8 mouse cellular contexts compared by ENCODE assay signal in the genomic region with DNA sequence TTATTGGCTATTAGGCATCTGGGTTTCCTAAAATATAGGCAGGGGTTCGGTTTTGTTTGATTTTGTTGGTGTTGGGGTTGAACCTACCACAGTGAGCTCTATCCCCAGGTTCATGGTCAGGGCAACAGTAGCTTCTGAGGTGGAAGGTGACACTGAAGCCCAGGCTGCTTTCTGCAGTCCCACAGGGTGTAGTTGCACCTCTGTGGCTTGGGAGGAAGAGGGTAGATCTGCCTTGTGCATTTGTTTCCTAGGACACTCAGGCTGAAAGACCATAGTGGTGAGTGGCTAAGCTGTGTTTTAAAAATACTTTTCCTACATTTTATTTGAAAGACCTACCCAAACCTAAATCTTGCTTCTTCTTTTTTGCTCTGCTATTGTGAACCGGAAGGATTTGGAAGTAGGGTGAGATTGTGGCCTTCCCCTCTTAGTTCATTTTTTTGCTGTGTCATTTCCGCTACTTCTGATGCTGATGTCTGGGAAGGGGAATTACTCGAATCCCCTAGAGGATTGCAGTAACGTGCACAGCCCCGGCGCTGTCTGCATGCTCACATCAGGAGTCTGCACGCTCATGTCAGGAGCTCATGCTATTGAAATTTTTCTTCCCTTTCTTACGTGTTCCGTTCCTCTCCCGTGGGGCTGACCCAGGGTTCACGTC.
DNase-seq lines count a peak whose midpoint lies in the region; ATAC-seq and TF ChIP-seq lines count a peak whose summit lies in the region.

No protein-coding gene starts in this region.

- peak overlapping the region; percentile 29; the same call in 1 of the 2 replicates for H3K4me2 ChIP-seq in forebrain, embryonic 15.5 days (replicated peaks)
- peak overlapping the region; percentile 39 for H3K4me2 ChIP-seq in hindbrain, embryonic 12.5 days (replicated peaks)
- no peak overlapping the region for H3K4me2 ChIP-seq in lung, postnatal 0 days (replicated peaks; ENCODE audit: low read depth, low read length)
- peak overlapping the region; percentile 23; the same call in 1 of the 2 replicates for H3K4me2 ChIP-seq in stomach, embryonic 15.5 days

- no peak for TF ChIP-seq EP300 in lung, postnatal 0 days (IDR thresholded peaks at IDR 0.05)

- H3K9me3 ChIP-seq in forebrain, embryonic 15.5 days = no peaks in the 10 kb centered on the region
- H3K9me3 ChIP-seq in hindbrain, embryonic 12.5 days (replicated peaks) = no peaks in the 10 kb centered on the region
- H3K9me3 ChIP-seq in lung, postnatal 0 days (ENCODE audit: low read length) = no peaks in the 10 kb centered on the region
- no peaks in the 10 kb centered on the region for H3K9me3 ChIP-seq in stomach, embryonic 15.5 days

- DNase-seq in spleen, adult 2 months (ENCODE audit: low read depth in 1 of 2, low spot score in 2 of 2) = no peak
- no peak for DNase-seq in spleen, adult 18-20 months
- DNase-seq in lung, postnatal 0 days (ENCODE audit: low spot score) = peak; percentile 22
- DNase-seq in left cerebral cortex, adult 2 months (ENCODE audit: extremely low spot score in 1 of 2, low spot score in 2 of 2) = no peak
- no peak for DNase-seq in cerebellum, adult 9-10 months

- H3K27ac ChIP-seq in spleen, adult 2 months (ENCODE audit: insufficient read depth, low read length) = peak overlapping the region; percentile 35; the same call in 1 of the 2 replicates
- peak overlapping the region; percentile 13 for H3K27ac ChIP-seq in forebrain, embryonic 15.5 days (replicated peaks)
- peak overlapping the region; percentile 82 for H3K27ac ChIP-seq in hindbrain, embryonic 12.5 days
- H3K27ac ChIP-seq in lung, postnatal 0 days (ENCODE audit: low read length) = no peak overlapping the region
- peak overlapping the region; percentile 23; the same call in 1 of the 2 replicates for H3K27ac ChIP-seq in stomach, embryonic 15.5 days
- H3K27ac ChIP-seq in left cerebral cortex, adult 2 months = no peak overlapping the region

- H3K36me3 ChIP-seq in spleen, adult 2 months (ENCODE audit: control insufficient read depth, insufficient read depth, low read length) = no peaks in the 10 kb centered on the region
- H3K36me3 ChIP-seq in forebrain, embryonic 15.5 days = no peaks in the 10 kb centered on the region
- no peaks in the 10 kb centered on the region for H3K36me3 ChIP-seq in hindbrain, embryonic 12.5 days
- H3K36me3 ChIP-seq in lung, postnatal 0 days (ENCODE audit: insufficient read depth, low read length) = no peaks in the 10 kb centered on the region
- H3K36me3 ChIP-seq in stomach, embryonic 15.5 days = no peaks in the 10 kb centered on the region

- WGBS in spleen, adult 2 months = 8% methylated on average over 12 of the region's 12 CpGs
- WGBS in forebrain, embryonic 15.5 days = 26% methylated on average over 12 of the region's 12 CpGs
- WGBS in hindbrain, embryonic 12.5 days = 27% methylated on average over 12 of the region's 12 CpGs
- WGBS in lung, postnatal 0 days = 30% methylated on average over 12 of the region's 12 CpGs
- WGBS in stomach, embryonic 15.5 days = 28% methylated on average over 12 of the region's 12 CpGs

- H3K4me1 ChIP-seq in spleen, adult 2 months (ENCODE audit: control insufficient read depth, insufficient read depth, insufficient read length) = 0 out of 2 replicates have a peak, but pooled peaks cover 2% of the 10 kb centered on the region
- peaks cover 40% of the 10 kb centered on the region for H3K4me1 ChIP-seq in forebrain, embryonic 15.5 days
- H3K4me1 ChIP-seq in hindbrain, embryonic 12.5 days = peaks cover 28% of the 10 kb centered on the region
- H3K4me1 ChIP-seq in lung, postnatal 0 days (ENCODE audit: insufficient read depth, low read depth, low read length) = no peaks in the 10 kb centered on the region
- H3K4me1 ChIP-seq in stomach, embryonic 15.5 days = no peaks in the 10 kb centered on the region

- H3K4me3 ChIP-seq in spleen, adult 2 months (ENCODE audit: extremely low read depth, insufficient read depth, insufficient read length) = no peak overlapping the region
- no peak overlapping the region for H3K4me3 ChIP-seq in forebrain, embryonic 15.5 days
- H3K4me3 ChIP-seq in hindbrain, embryonic 12.5 days = no peak overlapping the region
- no peak overlapping the region for H3K4me3 ChIP-seq in lung, postnatal 0 days (ENCODE audit: low read depth, low read length)
- no peak overlapping the region for H3K4me3 ChIP-seq in stomach, embryonic 15.5 days (replicated peaks)
- H3K4me3 ChIP-seq in left cerebral cortex, adult 2 months = no peak overlapping the region

- intact Hi-C loops in left cerebral cortex, adult 2 months (cut with DNase I) = no loop called here

- peak; percentile 67 for ATAC-seq in forebrain, embryonic 15.5 days (replicated peaks)
- peak; percentile 92 for ATAC-seq in hindbrain, embryonic 12.5 days (ENCODE audit: low FRiP score)
- ATAC-seq in lung, postnatal 0 days = peak; percentile 47
- ATAC-seq in stomach, embryonic 15.5 days (ENCODE audit: insufficient read depth, low FRiP score, low read depth) = 0 out of 2 replicates have a peak, but pooled peaks have one; percentile 39

- no peaks in the 10 kb centered on the region for H3K27me3 ChIP-seq in spleen, adult 2 months (ENCODE audit: control insufficient read depth, insufficient read depth, low read length)
- H3K27me3 ChIP-seq in forebrain, embryonic 15.5 days = no peaks in the 10 kb centered on the region
- H3K27me3 ChIP-seq in hindbrain, embryonic 12.5 days = no peaks in the 10 kb centered on the region
- no peaks in the 10 kb centered on the region for H3K27me3 ChIP-seq in lung, postnatal 0 days (replicated peaks; ENCODE audit: insufficient read depth, low read length)
- no peaks in the 10 kb centered on the region for H3K27me3 ChIP-seq in stomach, embryonic 15.5 days (replicated peaks)

- TF ChIP-seq POLR2A in spleen, adult 2 months (IDR thresholded peaks at IDR 0.05; ENCODE audit: low read depth, low read length) = no peak

- no peak overlapping the region for H3K9ac ChIP-seq in forebrain, embryonic 15.5 days (replicated peaks)
- no peak overlapping the region for H3K9ac ChIP-seq in hindbrain, embryonic 12.5 days
- H3K9ac ChIP-seq in lung, postnatal 0 days (replicated peaks; ENCODE audit: low read depth) = no peak overlapping the region
- H3K9ac ChIP-seq in stomach, embryonic 15.5 days = no peak overlapping the region

- no peak for TF ChIP-seq CTCF in spleen, adult 2 months (IDR thresholded peaks at IDR 0.05; ENCODE audit: extremely low read depth, insufficient read depth, insufficient read length, insufficient replicate concordance)
- TF ChIP-seq CTCF in lung, postnatal 0 days (IDR thresholded peaks at IDR 0.05) = no peak
- TF ChIP-seq CTCF in left cerebral cortex, adult 2 months (IDR thresholded peaks at IDR 0.05) = no peak

Comparison
In these comparisons a context has a peak if more than half of its experiments do, and no peak if none do; other contexts are left out.
1. H3K27ac ChIP-seq: peak in spleen, adult 2 months (single experiment), forebrain, embryonic 15.5 days (single experiment), hindbrain, embryonic 12.5 days (single experiment) and stomach, embryonic 15.5 days (single experiment); none in lung, postnatal 0 days (single experiment) and left cerebral cortex, adult 2 months (single experiment).
2. ATAC-seq: peak in every context shown above with its lines; median percentile 92 in hindbrain, embryonic 12.5 days; 67 in forebrain, embryonic 15.5 days; 47 in lung, postnatal 0 days; 39 in stomach, embryonic 15.5 days.